Mouse (Mus musculus) kidney, adult 2 months (tissue): ENCODE results near the gene Nub1.

Experiments
- CTCF ChIP-seq: fragments of 200-500 bp; conservative IDR thresholded peaks from 2 replicates; pipeline ENCODE4 v1.5.1; 2011; ENCODE audit warnings: low read depth, mild to moderate bottlenecking, control low read depth, low read length, moderate library complexity, mixed read lengths; ENCODE audit not compliant: insufficient read depth, insufficient read length
- POLR2A ChIP-seq: fragments of 200-500 bp; IDR thresholded peaks from one replicate; pipeline ENCODE4 v1.6.1; 2011; ENCODE audit warnings: low read depth, low read length, control low read depth

DNA sequence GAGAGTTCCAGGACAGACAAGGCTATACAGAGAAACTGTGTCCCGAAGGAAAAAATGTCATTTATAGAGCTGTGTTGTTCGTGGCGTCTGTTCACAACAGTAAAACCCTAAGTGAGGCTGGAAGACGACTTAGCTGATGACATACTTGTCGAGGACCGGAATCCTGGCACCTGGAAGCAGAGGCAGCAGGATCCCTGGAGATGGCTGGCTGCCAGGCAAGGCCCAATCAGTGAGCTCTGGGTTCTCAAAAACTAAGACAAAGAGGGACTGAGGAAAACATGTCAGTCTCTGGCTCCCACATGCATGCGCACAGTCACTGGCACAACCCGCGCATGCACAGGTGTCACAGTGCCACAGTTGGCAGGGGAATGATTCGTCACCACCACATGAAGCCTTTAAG is 52.3 kb downstream of the Nub1 start:
- TF ChIP-seq CTCF (no peak), POLR2A (no peak)
